Mouse (Mus musculus) limb, embryonic 13.5 days (tissue): Measurements from ENCODE around the gene Auts2. TPM values are rescaled to one million over a fixed set of nuclear protein-coding genes. Genes with fewer than 3 reads are reported as not detected.

Experiments used
- ATAC-seq: fragments of 200-750 bp; cut with Nextera tagmentation; 2 replicates; pipeline ENCODE4 v1.8.0; 2017; ENCODE audit warnings: low read depth, moderate number of reproducible peaks, moderate TSS enrichment; ENCODE audit not compliant: low FRiP score
- H3K27ac ChIP-seq: fragments of 300-500 bp; sonication (generic); 2 replicates; pipeline ENCODE4 v1.5.1; 2015; ENCODE audit warnings: inconsistent platforms, mild to moderate bottlenecking, moderate library complexity
- H3K27me3 ChIP-seq: fragments of 300-500 bp; sonication (generic); 2 replicates; pipeline ENCODE4 v1.6.1; 2015; ENCODE audit warnings: mild to moderate bottlenecking, inconsistent platforms
- H3K36me3 ChIP-seq: fragments of 300-500 bp; sonication (generic); 2 replicates; pipeline ENCODE4 v1.6.1; 2015; ENCODE audit warnings: inconsistent platforms, mild to moderate bottlenecking, moderate library complexity
- H3K4me1 ChIP-seq: fragments of 300-500 bp; sonication (generic); 2 replicates; pipeline ENCODE4 v1.6.1; 2015; ENCODE audit warnings: inconsistent platforms
- H3K4me2 ChIP-seq: fragments of 300-500 bp; sonication (generic); replicated peaks from 2 replicates; pipeline ENCODE4 v1.6.1; 2015; ENCODE audit warnings: inconsistent platforms, mild to moderate bottlenecking, moderate library complexity
- H3K4me3 ChIP-seq: fragments of 300-500 bp; sonication (generic); 2 replicates; pipeline ENCODE4 v1.5.1; 2015; ENCODE audit warnings: moderate library complexity, mild to moderate bottlenecking, inconsistent platforms
- H3K9ac ChIP-seq: fragments of 300-500 bp; sonication (generic); 2 replicates; pipeline ENCODE4 v1.6.1; 2015; ENCODE audit warnings: mild to moderate bottlenecking, inconsistent platforms
- H3K9me3 ChIP-seq: fragments of 300-500 bp; sonication (generic); 2 replicates; pipeline ENCODE4 v1.6.1; 2016; ENCODE audit warnings: inconsistent platforms
- WGBS: fragments of 180-500 bp; shearing (Covaris S2); methylation state at CpG from one replicate; pipeline ENCODE4 v1.1.7; 2015; 5-methylcytosine and 5-hydroxymethylcytosine counted together
- polyA plus RNA-seq: library from polyadenylated mRNA; unstranded; fragments of >200 nt; fragmentation: Nextera tagmentation; extraction: Ambion mirVana; gene quantifications from 2 replicates; pipeline ENCODE4 v1.2.1, GENCODE M21; 2015

Auts2 gene
- polyA plus RNA-seq, 1 experiment from 2014 or later, result 55.1 TPM

DNA sequence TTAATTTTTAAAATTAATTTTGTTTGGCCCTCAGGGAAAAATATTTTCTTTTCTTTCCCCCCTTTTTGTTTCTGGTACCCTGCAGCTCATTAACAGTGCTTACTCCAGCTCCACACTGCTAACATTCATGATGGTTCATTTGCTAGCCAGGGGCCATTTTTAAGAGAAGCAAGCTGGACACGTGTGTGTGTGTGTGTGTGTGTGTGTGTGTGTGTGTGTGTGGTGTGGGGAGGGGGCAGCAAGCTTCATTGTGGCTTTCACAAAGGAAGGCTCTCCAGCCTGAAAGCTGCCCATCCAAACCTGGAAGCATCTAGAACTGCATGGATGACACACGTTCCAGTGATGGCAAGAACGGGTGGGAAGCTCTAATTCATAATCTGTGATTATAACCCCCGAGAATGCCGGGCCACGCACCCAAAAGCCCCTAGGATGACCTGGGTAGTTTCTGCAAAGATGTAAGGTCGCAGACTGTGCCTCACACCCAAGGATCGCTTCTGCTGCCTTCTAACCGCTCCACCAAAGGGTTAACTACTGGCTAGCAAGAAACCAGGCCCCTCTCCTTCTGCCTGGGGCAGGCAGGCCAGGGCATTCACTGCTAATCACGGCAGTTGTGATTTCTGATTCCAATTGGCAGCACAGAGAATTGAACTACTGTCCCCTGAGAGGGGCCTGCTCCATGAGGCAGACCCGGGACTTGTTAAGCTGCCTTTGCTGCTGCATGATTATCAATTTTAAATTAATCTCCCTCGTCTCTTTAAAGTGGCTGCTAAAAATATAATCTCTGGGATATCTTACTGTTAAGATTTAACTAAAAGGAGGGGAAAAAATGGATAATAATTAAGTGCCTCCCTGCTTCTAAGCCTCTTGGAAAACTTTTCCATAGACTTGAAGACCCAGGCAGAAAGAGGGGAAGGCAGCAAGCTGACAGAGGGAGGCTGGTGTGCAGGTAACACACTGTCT lies 911.8 kb downstream of the Auts2 start:
- Histone ChIP-seq H3K4me1 (peaks cover 30% of the 10 kb centered on the region), H3K9me3 (no peaks in the 10 kb centered on the region), H3K27ac (peak overlapping the region; percentile 90), H3K9ac (no peak overlapping the region), H3K36me3 (no peaks in the 10 kb centered on the region), H3K4me3 (no peak overlapping the region), H3K4me2 (peak overlapping the region; percentile 41), H3K27me3 (peaks cover 8% of the 10 kb centered on the region)
- ATAC-seq, result no peak
- WGBS, result 20% methylated on average over 12 of the region's 12 CpGs

DNA sequence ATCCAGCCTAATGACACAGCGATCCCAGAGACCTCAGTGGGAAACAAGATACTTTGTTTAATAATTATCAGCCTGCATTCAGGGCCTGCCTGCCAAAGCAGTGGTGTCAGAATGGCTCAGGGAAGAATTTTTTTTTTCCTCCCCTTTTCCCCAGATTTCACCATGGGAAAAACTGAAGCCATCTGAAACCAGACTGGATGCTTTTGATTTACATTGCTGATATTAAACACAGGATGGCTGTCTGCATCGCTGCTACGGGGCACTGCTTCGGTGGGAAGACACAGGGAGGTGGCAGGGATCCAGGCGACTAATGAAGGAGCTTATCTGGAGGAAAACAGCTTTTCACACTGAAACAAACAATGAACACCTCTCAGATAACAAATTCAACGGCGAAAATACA lies 912.6 kb downstream of the Auts2 start:
- Histone ChIP-seq H3K9me3 (no peaks in the 10 kb centered on the region), H3K27me3 (peaks cover 8% of the 10 kb centered on the region), H3K36me3 (no peaks in the 10 kb centered on the region), H3K27ac (peak overlapping the region; percentile 90; the same call in 1 of the 2 replicates), H3K4me1 (peaks cover 30% of the 10 kb centered on the region), H3K9ac (no peak overlapping the region), H3K4me2 (peak overlapping the region; percentile 41), H3K4me3 (no peak overlapping the region)
- WGBS, result 18% methylated on average over 7 of the region's 7 CpGs
- ATAC-seq, result no peak

DNA sequence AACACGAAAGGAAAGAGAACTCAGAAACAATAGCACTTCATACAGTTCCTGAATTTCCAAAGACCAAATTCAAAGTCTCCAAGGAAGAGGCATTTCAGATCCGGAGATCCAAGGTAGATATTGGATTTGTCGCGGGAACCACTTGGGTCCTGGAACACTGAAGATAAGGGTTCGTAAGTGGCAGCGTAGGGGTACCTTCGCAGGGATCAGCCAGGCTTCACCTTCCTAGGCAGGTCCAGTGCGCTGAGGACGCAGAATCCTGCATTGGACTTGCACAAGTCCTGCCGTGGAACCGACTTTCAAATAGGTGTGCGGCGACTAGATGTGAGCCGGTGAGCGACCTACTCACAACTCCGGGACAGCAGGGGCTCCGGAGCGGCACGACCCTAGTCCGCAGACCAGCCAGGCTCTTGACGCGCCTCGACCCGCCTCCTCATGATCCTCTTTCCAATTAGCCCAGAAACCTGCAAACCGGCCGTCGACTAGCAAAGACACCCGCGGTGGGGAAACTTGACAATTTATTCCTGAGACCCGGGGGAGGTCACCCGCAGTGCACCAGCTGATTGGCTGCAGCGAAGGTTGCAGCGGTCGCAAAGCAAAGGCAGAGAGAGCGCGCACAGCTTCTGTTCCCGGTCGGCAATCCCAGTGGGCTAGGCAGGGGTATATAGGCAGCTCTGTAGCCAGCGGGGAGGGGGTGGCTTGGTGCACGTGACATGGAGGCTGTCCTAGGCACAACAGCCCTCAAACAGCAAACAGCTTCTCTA lies 926.8 kb downstream of the Auts2 start:
- Histone ChIP-seq H3K9ac (peak overlapping the region; percentile 62), H3K4me2 (peak overlapping the region; percentile 78), H3K9me3 (no peaks in the 10 kb centered on the region), H3K36me3 (no peaks in the 10 kb centered on the region), H3K27ac (no peak overlapping the region), H3K27me3 (peaks cover 30% of the 10 kb centered on the region), H3K4me1 (peaks cover 35% of the 10 kb centered on the region), H3K4me3 (peak overlapping the region; percentile 42)
- WGBS, result 1% methylated on average over 40 of the region's 40 CpGs
- peak; percentile 57; the same call in 1 of the 2 replicates for ATAC-seq

DNA sequence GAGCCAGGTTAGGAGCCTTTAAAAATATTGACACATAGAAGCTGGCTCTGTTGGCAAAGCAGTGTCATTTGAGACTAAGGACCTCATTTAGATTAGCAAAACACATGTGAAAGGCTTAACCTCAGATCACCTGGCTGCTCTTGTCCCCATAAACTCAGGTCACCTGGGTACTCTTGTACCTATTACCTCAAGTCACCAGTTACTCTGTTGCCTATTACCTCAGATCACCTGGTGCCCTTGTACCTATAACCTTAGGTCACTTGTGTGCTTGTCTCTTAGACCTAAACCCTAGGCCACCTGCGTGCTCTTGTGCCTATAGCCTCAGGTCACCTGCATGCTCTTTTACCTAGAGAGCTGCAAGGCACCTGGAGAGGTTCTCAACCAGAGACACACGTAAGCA lies 928.9 kb downstream of the Auts2 start:
- H3K9me3 ChIP-seq, result no peaks in the 10 kb centered on the region
- peak overlapping the region; percentile 18; the same call in 1 of the 2 replicates for H3K4me3 ChIP-seq
- H3K27me3 ChIP-seq, result peaks cover 30% of the 10 kb centered on the region
- no peak overlapping the region for H3K27ac ChIP-seq
- peak overlapping the region; percentile 26; the same call in 1 of the 2 replicates for H3K4me2 ChIP-seq
- H3K4me1 ChIP-seq, result peaks cover 42% of the 10 kb centered on the region
- no peak overlapping the region for H3K9ac ChIP-seq
- 82% methylated on average over 2 of the region's 2 CpGs for WGBS
- ATAC-seq, result no peak
- H3K36me3 ChIP-seq, result no peaks in the 10 kb centered on the region

DNA sequence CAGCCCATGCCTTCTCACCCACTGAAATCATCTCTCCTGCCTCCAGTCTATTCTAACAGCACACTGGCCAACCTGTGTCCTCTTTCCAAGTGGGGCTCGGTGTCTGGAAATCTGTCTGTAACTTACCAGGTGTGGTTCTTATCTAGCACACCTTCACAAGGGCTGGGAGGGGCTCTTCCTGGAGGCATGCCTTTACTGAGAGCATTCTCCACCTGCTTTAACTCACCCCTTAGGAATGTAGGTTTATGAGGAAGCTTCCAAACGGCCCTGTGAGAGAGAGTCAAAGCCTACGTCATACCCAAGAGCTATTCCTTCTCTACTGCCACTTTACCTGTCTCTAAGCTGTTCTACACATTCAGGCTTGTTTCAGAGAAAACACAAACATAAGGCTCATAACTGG lies 929.8 kb downstream of the Auts2 start:
- no peak overlapping the region; the same call in 1 of the 2 replicates for H3K27ac ChIP-seq
- H3K4me2 ChIP-seq, result no peak overlapping the region
- ATAC-seq, result no peak
- no peaks in the 10 kb centered on the region for H3K36me3 ChIP-seq
- 53% methylated on average over 3 of the region's 3 CpGs for WGBS
- H3K9ac ChIP-seq, result no peak overlapping the region
- no peaks in the 10 kb centered on the region for H3K9me3 ChIP-seq
- H3K27me3 ChIP-seq, result peaks cover 26% of the 10 kb centered on the region
- no peak overlapping the region for H3K4me3 ChIP-seq
- H3K4me1 ChIP-seq, result peaks cover 42% of the 10 kb centered on the region

DNA sequence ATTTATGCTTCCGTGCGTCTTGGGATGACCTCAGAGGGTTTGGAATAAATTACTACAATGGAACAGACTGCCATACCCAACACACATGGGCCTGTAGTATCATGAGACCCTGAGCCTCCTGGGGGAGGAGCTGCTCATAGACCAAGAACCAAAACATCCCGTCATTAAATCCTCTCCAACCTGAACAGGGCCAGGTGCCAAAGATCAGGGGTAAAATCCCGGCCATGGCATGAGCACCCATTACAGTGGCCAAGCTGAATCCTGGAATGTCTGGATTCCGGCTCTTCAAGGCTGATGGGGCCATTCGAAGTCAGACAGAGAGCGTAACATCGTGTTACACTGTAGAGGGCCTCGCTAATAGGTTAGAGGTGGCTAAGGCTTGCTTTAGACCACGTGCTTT lies 932.4 kb downstream of the Auts2 start:
- Histone ChIP-seq H3K4me3 (no peak overlapping the region), H3K27me3 (peaks cover 7% of the 10 kb centered on the region; the same call in 1 of the 2 replicates), H3K4me2 (no peak overlapping the region), H3K36me3 (no peaks in the 10 kb centered on the region), H3K9ac (no peak overlapping the region), H3K9me3 (no peaks in the 10 kb centered on the region), H3K27ac (no peak overlapping the region), H3K4me1 (peaks cover 26% of the 10 kb centered on the region; the same call in 1 of the 2 replicates)
- 77% methylated on average over 10 of the region's 10 CpGs for WGBS
- ATAC-seq, result no peak

DNA sequence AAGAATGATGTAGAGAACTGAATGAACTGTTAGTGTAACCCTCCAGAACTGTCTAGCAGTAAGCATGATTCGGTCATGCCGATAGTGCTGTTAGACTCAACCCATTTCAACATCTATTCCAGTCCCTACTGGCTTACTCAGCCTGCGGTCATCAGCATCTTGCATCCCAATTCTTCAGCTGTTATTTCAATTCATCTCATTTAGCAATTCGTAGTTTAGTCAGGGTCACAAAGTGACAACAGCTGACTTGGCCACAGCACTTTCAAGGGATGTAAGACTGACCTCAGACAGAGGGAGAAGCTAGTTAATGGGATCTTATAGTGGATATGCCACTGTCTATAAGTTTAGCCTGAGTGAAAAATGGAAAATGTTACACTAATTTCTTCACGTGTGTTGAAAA lies 936.4 kb downstream of the Auts2 start:
- H3K4me1 ChIP-seq, result peaks cover 16% of the 10 kb centered on the region
- H3K9ac ChIP-seq, result no peak overlapping the region
- no peak overlapping the region for H3K27ac ChIP-seq
- no peak overlapping the region for H3K4me3 ChIP-seq
- no peak overlapping the region for H3K4me2 ChIP-seq
- ATAC-seq, result no peak
- H3K9me3 ChIP-seq, result no peaks in the 10 kb centered on the region
- H3K27me3 ChIP-seq, result 0 out of 2 replicates have a peak, but pooled peaks cover 3% of the 10 kb centered on the region
- no peaks in the 10 kb centered on the region for H3K36me3 ChIP-seq
- WGBS, result 83% methylated on average over 5 of the region's 5 CpGs

DNA sequence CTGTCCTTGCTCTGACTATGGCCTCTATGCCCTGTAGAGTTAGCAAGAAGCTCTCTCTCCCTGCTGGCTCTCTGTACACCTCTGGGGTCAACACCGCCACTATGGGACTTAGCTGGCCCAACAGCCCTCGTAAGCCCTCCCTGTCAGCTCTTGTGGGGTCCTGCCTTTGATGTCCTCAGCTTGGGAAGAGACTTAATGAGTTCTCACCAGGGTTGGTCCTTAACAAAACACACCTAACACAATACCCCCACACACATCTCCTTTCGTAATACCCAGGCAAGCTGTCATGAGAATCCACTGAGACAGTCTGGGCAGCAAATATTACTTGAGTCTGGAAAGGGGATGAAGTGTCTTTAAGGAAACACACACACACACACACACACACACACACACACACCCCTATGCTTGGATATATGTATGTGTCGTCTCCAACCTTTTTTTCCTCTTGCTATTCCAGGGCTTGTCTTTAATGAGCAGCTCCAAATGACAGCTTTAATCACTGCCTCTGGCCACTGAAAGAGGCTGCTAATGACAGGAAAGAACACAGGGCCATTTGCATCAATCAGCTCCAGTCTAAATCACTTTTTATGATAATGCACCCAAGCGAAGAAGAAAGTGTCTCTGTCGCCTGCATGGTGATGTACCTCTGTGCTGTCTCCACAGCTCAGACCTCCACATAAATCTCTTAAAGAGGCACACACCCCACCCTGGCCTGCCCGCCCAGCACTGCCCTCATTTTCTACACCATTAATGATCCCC lies 941.0 kb downstream of the Auts2 start:
- no peak for ATAC-seq
- no peak overlapping the region for H3K4me2 ChIP-seq
- peaks cover 10% of the 10 kb centered on the region; the same call in 1 of the 2 replicates for H3K27me3 ChIP-seq
- H3K9ac ChIP-seq, result no peak overlapping the region
- H3K9me3 ChIP-seq, result no peaks in the 10 kb centered on the region
- H3K36me3 ChIP-seq, result no peaks in the 10 kb centered on the region
- H3K4me1 ChIP-seq, result peaks cover 35% of the 10 kb centered on the region
- H3K27ac ChIP-seq, result no peak overlapping the region
- 47% methylated on average over 7 of the region's 7 CpGs for WGBS
- no peak overlapping the region for H3K4me3 ChIP-seq

DNA sequence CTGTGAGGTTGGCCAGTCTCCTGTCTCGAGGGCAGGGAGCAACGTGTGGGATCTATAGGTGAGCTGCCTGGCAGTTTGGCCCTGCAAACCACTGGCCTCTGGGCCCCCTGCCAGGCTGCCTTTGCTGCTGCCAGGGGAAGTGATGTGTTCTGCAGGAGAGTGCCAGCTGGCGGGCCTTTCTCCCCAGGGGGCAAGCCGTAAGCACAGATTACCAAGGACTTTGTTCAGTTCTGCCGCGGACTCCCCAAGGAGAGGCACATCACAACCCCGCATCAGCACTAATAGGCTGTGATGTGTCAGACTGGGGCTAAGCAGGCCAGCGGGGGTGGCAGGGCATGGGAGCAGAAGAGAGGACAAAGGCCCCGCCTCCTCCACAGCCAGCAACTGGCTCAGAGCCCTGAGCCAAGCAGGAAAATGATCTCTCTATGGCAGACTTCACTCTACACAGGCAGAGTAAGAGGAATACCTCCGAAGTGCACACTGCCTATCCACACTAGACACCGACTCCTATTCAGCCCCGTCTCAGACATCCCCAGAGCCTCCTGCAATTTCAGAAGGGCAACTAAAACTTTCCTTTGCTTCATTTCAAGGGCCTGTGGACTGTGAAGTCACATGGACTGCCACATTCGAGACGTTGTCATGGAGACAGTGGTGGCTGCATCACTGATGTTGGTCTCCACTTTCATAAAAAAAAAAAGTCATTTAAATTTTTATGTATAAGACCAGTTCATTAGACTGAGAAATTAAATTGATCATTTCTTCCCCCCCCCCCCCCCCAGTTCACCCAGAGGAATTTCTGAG lies 942.6 kb downstream of the Auts2 start:
- WGBS, result 18% methylated on average over 14 of the region's 14 CpGs
- Histone ChIP-seq H3K4me3 (no peak overlapping the region), H3K27me3 (peaks cover 19% of the 10 kb centered on the region; the same call in 1 of the 2 replicates), H3K9ac (no peak overlapping the region), H3K27ac (no peak overlapping the region), H3K36me3 (no peaks in the 10 kb centered on the region), H3K4me1 (peaks cover 51% of the 10 kb centered on the region), H3K4me2 (peak overlapping the region; percentile 44), H3K9me3 (no peaks in the 10 kb centered on the region)
- peak; percentile 54 for ATAC-seq

DNA sequence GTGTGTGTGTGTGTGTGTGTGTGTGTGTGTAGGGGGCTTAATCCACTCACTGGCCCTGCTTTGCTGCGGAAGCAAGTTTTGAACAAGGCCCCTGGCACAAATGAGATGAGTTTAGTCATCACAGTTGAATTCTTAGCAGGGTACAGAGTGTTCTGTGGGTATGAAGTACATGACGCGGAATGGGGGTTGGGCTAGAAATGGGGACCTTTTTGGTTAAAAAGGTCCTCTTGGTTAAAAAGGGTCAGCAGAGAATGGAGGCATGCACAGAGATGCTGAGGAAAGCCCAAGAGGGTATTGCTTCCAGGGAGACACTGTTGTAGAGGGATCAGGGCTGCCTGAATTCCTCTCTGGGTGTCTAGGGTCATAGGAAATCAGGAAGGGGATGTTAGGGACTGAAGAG lies 945.6 kb downstream of the Auts2 start:
- Histone ChIP-seq H3K4me3 (no peak overlapping the region), H3K9me3 (no peaks in the 10 kb centered on the region), H3K27ac (no peak overlapping the region), H3K9ac (no peak overlapping the region), H3K4me1 (peaks cover 48% of the 10 kb centered on the region), H3K4me2 (no peak overlapping the region), H3K27me3 (peaks cover 22% of the 10 kb centered on the region), H3K36me3 (no peaks in the 10 kb centered on the region)
- ATAC-seq, result no peak
- WGBS, result 90% methylated on average over 3 of the region's 3 CpGs

DNA sequence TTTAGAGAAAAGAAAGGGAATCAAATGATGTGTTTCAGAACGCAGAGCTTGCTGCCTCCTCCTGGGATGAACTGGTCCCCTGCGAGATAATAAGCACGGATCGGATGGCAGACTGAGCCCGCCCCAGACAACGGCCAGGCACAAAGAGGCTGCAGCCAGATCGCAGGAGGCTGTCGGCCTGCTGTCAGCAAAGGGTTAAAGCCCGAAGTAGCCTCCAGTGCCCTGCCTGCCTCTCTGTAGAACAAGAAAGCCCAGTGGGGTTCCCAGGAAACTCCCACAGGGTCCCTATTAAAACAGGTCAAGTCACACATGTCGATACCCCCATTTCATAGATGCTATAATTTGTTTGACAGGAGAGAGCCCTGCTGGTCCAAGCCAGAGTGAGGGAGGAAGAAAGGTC lies 946.6 kb downstream of the Auts2 start:
- no peaks in the 10 kb centered on the region for H3K36me3 ChIP-seq
- H3K4me2 ChIP-seq, result 0 out of 2 replicates have a peak overlapping the region, but pooled peaks have one; percentile 19
- no peak overlapping the region for H3K4me3 ChIP-seq
- no peaks in the 10 kb centered on the region for H3K9me3 ChIP-seq
- H3K4me1 ChIP-seq, result peaks cover 44% of the 10 kb centered on the region
- WGBS, result 6% methylated on average over 10 of the region's 10 CpGs
- H3K9ac ChIP-seq, result peak overlapping the region; percentile 8; the same call in 1 of the 2 replicates
- no peak overlapping the region for H3K27ac ChIP-seq
- ATAC-seq, result no peak
- peaks cover 26% of the 10 kb centered on the region for H3K27me3 ChIP-seq
